Mouse (Mus musculus) intestine, embryonic 15.5 days (tissue): ENCODE results near the gene Msln. TPM values are rescaled to one million over a fixed set of nuclear protein-coding genes. Genes with fewer than 3 reads are reported as not detected.

Experiments
- ATAC-seq: fragments of 200-750 bp; cut with Nextera tagmentation; 2 replicates; pipeline ENCODE4 v1.8.0; 2017; ENCODE audit warnings: moderate TSS enrichment, moderate library complexity
- H3K27ac ChIP-seq: fragments of 300-500 bp; sonication (generic); 2 replicates; pipeline ENCODE4 v1.5.1; 2015; ENCODE audit warnings: mild to moderate bottlenecking, inconsistent platforms
- H3K27me3 ChIP-seq: fragments of 300-500 bp; sonication (generic); replicated peaks from 2 replicates; pipeline ENCODE4 v1.6.1; 2015; ENCODE audit warnings: inconsistent platforms
- H3K36me3 ChIP-seq: fragments of 300-500 bp; sonication (generic); 2 replicates; pipeline ENCODE4 v1.6.1; 2015; ENCODE audit warnings: inconsistent platforms
- H3K4me1 ChIP-seq: fragments of 300-500 bp; sonication (generic); replicated peaks from 2 replicates; pipeline ENCODE4 v1.6.1; 2015; ENCODE audit warnings: inconsistent platforms
- H3K4me2 ChIP-seq: fragments of 300-500 bp; sonication (generic); replicated peaks from 2 replicates; pipeline ENCODE4 v1.6.1; 2015; ENCODE audit warnings: mild to moderate bottlenecking, inconsistent platforms
- H3K4me3 ChIP-seq: fragments of 300-500 bp; sonication (generic); replicated peaks from 2 replicates; pipeline ENCODE4 v1.5.1; 2015; ENCODE audit warnings: inconsistent platforms
- H3K9ac ChIP-seq: fragments of 300-500 bp; sonication (generic); 2 replicates; pipeline ENCODE4 v1.6.1; 2015; ENCODE audit warnings: inconsistent platforms
- H3K9me3 ChIP-seq: fragments of 300-500 bp; sonication (generic); 2 replicates; pipeline ENCODE4 v1.6.1; 2016; ENCODE audit warnings: inconsistent platforms
- WGBS: fragments of 180-500 bp; shearing (Covaris S2); methylation state at CpG from one replicate; pipeline ENCODE4 v1.1.7; 2015; 5-methylcytosine and 5-hydroxymethylcytosine counted together
- polyA plus RNA-seq: library from polyadenylated mRNA; unstranded; fragments of >200 nt; fragmentation: Nextera tagmentation; extraction: Ambion mirVana; gene quantifications from 2 replicates; pipeline ENCODE4 v1.2.1, GENCODE M21; 2015

Msln gene
- polyA plus RNA-seq, 1 experiment from 2014 or later = 21.6 TPM

GRCm38 (mm10) chr17:25762591-25762990 is 8.4 kb upstream of the Msln start:
- H3K27me3 ChIP-seq = no peaks in the 10 kb centered on the region
- 29% methylated on average over 3 of the region's 3 CpGs for WGBS
- no peak for ATAC-seq
- no peaks in the 10 kb centered on the region for H3K36me3 ChIP-seq
- H3K4me2 ChIP-seq = no peak overlapping the region
- H3K4me3 ChIP-seq = no peak overlapping the region
- no peaks in the 10 kb centered on the region for H3K4me1 ChIP-seq
- no peak overlapping the region for H3K27ac ChIP-seq
- H3K9me3 ChIP-seq = no peaks in the 10 kb centered on the region
- no peak overlapping the region for H3K9ac ChIP-seq

- H3K27me3 ChIP-seq = no peaks in the 10 kb centered on the region
- H3K27ac ChIP-seq = no peak overlapping the region
- H3K9ac ChIP-seq = no peak overlapping the region
- no peak overlapping the region for H3K4me2 ChIP-seq
- H3K9me3 ChIP-seq = no peaks in the 10 kb centered on the region
- ATAC-seq = no peak
- no peak overlapping the region for H3K4me3 ChIP-seq
- no peaks in the 10 kb centered on the region for H3K36me3 ChIP-seq
- H3K4me1 ChIP-seq = no peaks in the 10 kb centered on the region; the same call in 1 of the 2 replicates
- WGBS = 51% methylated on average over 4 of the region's 4 CpGs
These were observed 7.4 kb upstream of the Msln start for GRCm38 (mm10) chr17:25761561-25761970.

GRCm38 (mm10) chr17:25760148-25760547 is 6.0 kb upstream of the Msln start:
- Histone ChIP-seq H3K4me3 (no peak overlapping the region), H3K9ac (no peak overlapping the region), H3K9me3 (no peaks in the 10 kb centered on the region), H3K36me3 (no peaks in the 10 kb centered on the region), H3K4me1 (no peaks in the 10 kb centered on the region; the same call in 1 of the 2 replicates), H3K27ac (no peak overlapping the region), H3K27me3 (no peaks in the 10 kb centered on the region), H3K4me2 (no peak overlapping the region)
- WGBS = 67% methylated on average over 8 of the region's 8 CpGs
- no peak for ATAC-seq

- WGBS = 65% methylated on average over 3 of the region's 3 CpGs
- Histone ChIP-seq H3K4me2 (no peak overlapping the region), H3K36me3 (no peaks in the 10 kb centered on the region), H3K4me1 (no peaks in the 10 kb centered on the region; the same call in 1 of the 2 replicates), H3K9me3 (no peaks in the 10 kb centered on the region), H3K27ac (no peak overlapping the region), H3K4me3 (no peak overlapping the region), H3K27me3 (no peaks in the 10 kb centered on the region), H3K9ac (no peak overlapping the region)
- ATAC-seq = no peak
These were observed 3.5 kb upstream of the Msln start for GRCm38 (mm10) chr17:25757691-25758090.

- Histone ChIP-seq H3K36me3 (no peaks in the 10 kb centered on the region), H3K9ac (no peak overlapping the region), H3K9me3 (no peaks in the 10 kb centered on the region), H3K4me3 (no peak overlapping the region), H3K27ac (peak overlapping the region; percentile 15; the same call in 1 of the 2 replicates), H3K4me2 (no peak overlapping the region), H3K4me1 (peaks cover 1% of the 10 kb centered on the region; the same call in 1 of the 2 replicates), H3K27me3 (no peaks in the 10 kb centered on the region)
- ATAC-seq = peak; percentile 62; the same call in 1 of the 2 replicates
- 66% methylated on average over 9 of the region's 9 CpGs for WGBS
These were observed 2.4 kb upstream of the Msln start for GRCm38 (mm10) chr17:25756378-25757242.

GRCm38 (mm10) chr17:25755627-25756377 is 1.6 kb upstream of the Msln start:
- ATAC-seq = peak; percentile 57
- no peaks in the 10 kb centered on the region for H3K27me3 ChIP-seq

GRCm38 (mm10) chr17:25755086-25755485 is 908 bp upstream of the Msln start:
- H3K9ac ChIP-seq = no peak overlapping the region

More at GRCm38 (mm10) chr17:25755627-25756377, 1.6 kb upstream of the Msln start:
- Histone ChIP-seq H3K4me3 (no peak overlapping the region), H3K4me1 (peaks cover 5% of the 10 kb centered on the region; the same call in 1 of the 2 replicates), H3K27ac (no peak overlapping the region), H3K4me2 (no peak overlapping the region), H3K9ac (no peak overlapping the region), H3K36me3 (no peaks in the 10 kb centered on the region), H3K9me3 (no peaks in the 10 kb centered on the region)
- WGBS = 12% methylated on average over 4 of the region's 4 CpGs

GRCm38 (mm10) chr17:25751446-25751845 is 2.7 kb downstream of the Msln start:
- Histone ChIP-seq H3K9ac (no peak overlapping the region), H3K4me3 (no peak overlapping the region), H3K4me1 (peaks cover 5% of the 10 kb centered on the region; the same call in 1 of the 2 replicates), H3K9me3 (no peaks in the 10 kb centered on the region), H3K27ac (no peak overlapping the region), H3K27me3 (no peaks in the 10 kb centered on the region), H3K36me3 (no peaks in the 10 kb centered on the region), H3K4me2 (no peak overlapping the region)
- WGBS = 31% methylated on average over 5 of the region's 5 CpGs
- no peak for ATAC-seq

More at GRCm38 (mm10) chr17:25755086-25755485, 908 bp upstream of the Msln start:
- H3K27me3 ChIP-seq = no peaks in the 10 kb centered on the region
- ATAC-seq = no peak
- peaks cover 5% of the 10 kb centered on the region; the same call in 1 of the 2 replicates for H3K4me1 ChIP-seq
- H3K9me3 ChIP-seq = no peaks in the 10 kb centered on the region
- H3K36me3 ChIP-seq = no peaks in the 10 kb centered on the region
- H3K27ac ChIP-seq = no peak overlapping the region
- H3K4me2 ChIP-seq = no peak overlapping the region
- no peak overlapping the region for H3K4me3 ChIP-seq
- 77% methylated on average over 4 of the region's 4 CpGs for WGBS

GRCm38 (mm10) chr17:25749314-25749713 is 4.9 kb downstream of the Msln start:
- H3K27ac ChIP-seq = no peak overlapping the region
- no peak for ATAC-seq
- no peaks in the 10 kb centered on the region for H3K9me3 ChIP-seq
- H3K4me1 ChIP-seq = peaks cover 5% of the 10 kb centered on the region; the same call in 1 of the 2 replicates
- no peak overlapping the region for H3K4me2 ChIP-seq
- H3K36me3 ChIP-seq = no peaks in the 10 kb centered on the region
- no peaks in the 10 kb centered on the region for H3K27me3 ChIP-seq
- H3K9ac ChIP-seq = no peak overlapping the region
- H3K4me3 ChIP-seq = no peak overlapping the region
- 86% methylated on average over 6 of the region's 6 CpGs for WGBS

GRCm38 (mm10) chr17:25748238-25748637 is 5.9 kb downstream of the Msln start:
- H3K4me1 ChIP-seq = peaks cover 5% of the 10 kb centered on the region; the same call in 1 of the 2 replicates
- no peaks in the 10 kb centered on the region for H3K36me3 ChIP-seq
- H3K9ac ChIP-seq = no peak overlapping the region
- H3K4me3 ChIP-seq = no peak overlapping the region
- H3K27ac ChIP-seq = no peak overlapping the region
- no peaks in the 10 kb centered on the region for H3K27me3 ChIP-seq
- no peaks in the 10 kb centered on the region for H3K9me3 ChIP-seq
- WGBS = 82% methylated on average over 4 of the region's 4 CpGs
- no peak overlapping the region for H3K4me2 ChIP-seq
- no peak for ATAC-seq

- H3K36me3 ChIP-seq = no peaks in the 10 kb centered on the region
- ATAC-seq = no peak
- 77% methylated on average over 10 of the region's 10 CpGs for WGBS
These were observed 9.9 kb downstream of the Msln start for GRCm38 (mm10) chr17:25744311-25744710.

GRCm38 (mm10) chr17:25743831-25744230 is 10.3 kb downstream of the Msln start:
- Histone ChIP-seq H3K4me2 (no peak overlapping the region), H3K4me3 (no peak overlapping the region), H3K36me3 (no peaks in the 10 kb centered on the region), H3K9ac (no peak overlapping the region), H3K9me3 (no peaks in the 10 kb centered on the region), H3K27me3 (no peaks in the 10 kb centered on the region), H3K27ac (no peak overlapping the region), H3K4me1 (no peaks in the 10 kb centered on the region)
- ATAC-seq = no peak
- WGBS = 90% methylated on average over 9 of the region's 9 CpGs

More at GRCm38 (mm10) chr17:25744311-25744710, 9.9 kb downstream of the Msln start:
- H3K27ac ChIP-seq = no peak overlapping the region
- no peaks in the 10 kb centered on the region for H3K27me3 ChIP-seq
- no peak overlapping the region for H3K4me3 ChIP-seq
- H3K4me2 ChIP-seq = no peak overlapping the region
- H3K9ac ChIP-seq = no peak overlapping the region
- H3K9me3 ChIP-seq = no peaks in the 10 kb centered on the region
- H3K4me1 ChIP-seq = no peaks in the 10 kb centered on the region
